Mouse (Mus musculus): Measurements from ENCODE around the gene Slc30a7.

The Slc30a7 gene

DNA sequence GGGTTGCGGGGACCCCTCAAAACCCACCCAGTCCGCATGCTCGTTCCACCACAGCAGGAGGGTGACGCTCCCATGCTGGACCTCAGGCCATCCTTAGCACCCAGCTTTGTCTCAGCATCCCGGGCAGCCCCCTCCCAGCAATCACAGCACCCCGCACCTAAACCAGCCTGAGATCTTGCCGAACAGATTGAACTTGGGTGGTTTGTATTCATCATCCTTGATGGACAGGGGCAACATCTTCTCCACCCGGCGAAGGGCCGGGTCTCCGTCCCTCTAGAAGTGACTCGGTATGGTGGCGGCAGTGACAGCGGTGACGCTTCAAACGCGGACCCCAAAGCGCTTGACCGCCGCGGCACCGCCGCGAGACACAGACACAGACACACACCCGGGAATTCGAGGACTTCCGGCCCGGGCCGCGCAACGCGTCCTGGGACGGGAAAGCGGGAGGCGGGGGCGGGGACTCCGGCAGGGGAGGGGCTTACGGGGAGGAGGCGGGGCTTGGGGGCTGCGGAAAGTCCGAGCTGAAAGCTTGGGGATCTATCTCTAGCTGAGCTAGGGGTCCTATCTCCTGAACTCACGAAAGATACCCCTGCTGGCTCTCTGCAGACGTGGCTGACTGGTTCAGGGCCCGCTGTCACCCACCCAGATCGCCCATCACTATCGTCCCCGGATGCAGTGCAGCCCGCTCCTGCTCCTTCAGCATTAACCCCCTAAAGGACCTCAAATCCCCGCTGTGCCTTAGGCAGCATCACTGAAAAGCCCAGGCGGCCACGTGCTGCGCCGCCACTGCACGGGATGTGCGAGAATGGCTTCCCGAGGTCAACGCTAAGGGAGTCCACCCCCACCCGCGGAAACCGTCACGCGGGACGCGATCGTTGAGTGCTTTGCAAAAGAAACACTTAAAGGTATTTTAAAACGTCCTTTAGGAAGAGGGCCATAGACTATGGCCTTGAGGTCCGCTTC is at the start of gene Slc30a7, which contains the start of gene Extl2:
Gene Slc30a7, minus strand, starts transcription at position 429 of the 963 bp plus-strand sequence.
Gene Extl2, plus strand, starts transcription at position 485 of the 963 bp plus-strand sequence.
- DNase-seq, result peak; percentile 80 to 86

DNA sequence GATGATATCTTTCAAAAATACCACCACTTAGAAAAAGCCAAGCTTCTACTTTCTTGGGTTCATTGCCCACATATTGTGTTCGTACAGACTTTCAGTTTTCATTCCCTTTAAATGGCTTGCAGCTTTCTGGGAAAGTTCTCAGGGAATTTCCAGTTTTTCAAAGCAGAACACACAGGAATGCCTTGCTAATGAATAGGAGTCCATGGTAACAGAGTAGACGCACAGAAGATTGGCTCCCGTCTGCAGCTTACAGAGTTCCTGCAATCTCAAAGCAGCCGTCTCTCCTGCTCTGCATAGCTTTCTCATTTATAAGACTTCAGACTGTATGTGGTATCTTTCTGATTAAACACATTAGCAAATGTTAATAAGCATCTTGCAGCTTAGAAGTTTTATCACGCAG is 39.8 kb upstream of the Slc30a7 start:
- no peak for DNase-seq

DNA sequence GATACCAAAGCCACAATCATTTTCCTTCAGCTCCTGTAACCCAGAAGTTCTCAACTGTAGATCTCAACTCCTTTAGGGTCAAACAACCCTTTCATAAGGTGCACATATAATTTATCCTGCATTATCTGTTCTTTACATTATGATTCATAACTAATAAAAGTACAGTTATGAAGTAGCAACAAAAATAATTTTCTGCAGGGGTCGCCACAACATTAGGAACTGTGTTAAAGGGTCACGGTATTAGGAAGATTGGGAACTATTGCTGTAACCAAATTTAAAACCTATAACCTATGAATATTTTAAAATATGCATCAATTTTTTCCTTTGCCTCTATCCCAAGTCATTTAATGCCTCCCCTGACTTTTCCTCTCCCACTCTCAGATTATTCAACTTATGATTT is 38.8 kb upstream of the Slc30a7 start:
- DNase-seq, result no peak

DNA sequence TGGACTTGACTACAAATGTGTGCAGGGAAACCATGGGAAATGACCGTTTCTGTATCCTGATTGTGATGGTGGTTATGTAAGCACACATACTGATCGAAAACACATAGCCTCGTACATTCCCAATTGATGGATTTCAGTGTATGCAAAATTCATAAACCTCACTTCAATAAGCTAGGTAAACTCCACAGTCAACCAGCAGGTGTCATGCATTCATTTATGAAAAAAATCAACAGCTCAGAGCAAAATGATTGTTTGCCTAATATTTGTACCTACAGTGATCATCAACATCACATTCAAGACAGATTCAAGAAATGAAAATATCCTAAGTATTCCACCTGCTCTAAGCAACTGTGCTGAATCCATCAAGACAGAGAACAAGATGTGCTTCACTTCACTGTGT is 33.6 kb upstream of the Slc30a7 start:
- no peak for DNase-seq

DNA sequence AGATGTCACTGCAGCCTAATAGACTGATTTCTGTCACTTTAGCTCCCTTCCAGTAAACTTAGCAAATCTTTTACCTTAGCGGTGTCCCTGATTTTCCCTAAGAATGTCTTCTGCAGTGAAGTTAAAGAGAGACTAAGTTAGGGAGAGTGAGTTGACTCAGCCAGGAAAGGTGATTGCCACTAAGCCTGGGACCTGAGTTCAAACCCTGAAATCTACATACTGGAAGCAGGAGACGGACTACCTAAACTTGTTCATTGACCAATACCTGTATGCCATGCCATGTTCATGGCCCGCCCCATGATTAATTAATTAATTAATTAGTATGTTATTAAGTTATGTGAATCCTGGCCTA is 26.6 kb upstream of the Slc30a7 start:
- DNase-seq, result peak in 1 of 2 experiments; percentile 7

DNA sequence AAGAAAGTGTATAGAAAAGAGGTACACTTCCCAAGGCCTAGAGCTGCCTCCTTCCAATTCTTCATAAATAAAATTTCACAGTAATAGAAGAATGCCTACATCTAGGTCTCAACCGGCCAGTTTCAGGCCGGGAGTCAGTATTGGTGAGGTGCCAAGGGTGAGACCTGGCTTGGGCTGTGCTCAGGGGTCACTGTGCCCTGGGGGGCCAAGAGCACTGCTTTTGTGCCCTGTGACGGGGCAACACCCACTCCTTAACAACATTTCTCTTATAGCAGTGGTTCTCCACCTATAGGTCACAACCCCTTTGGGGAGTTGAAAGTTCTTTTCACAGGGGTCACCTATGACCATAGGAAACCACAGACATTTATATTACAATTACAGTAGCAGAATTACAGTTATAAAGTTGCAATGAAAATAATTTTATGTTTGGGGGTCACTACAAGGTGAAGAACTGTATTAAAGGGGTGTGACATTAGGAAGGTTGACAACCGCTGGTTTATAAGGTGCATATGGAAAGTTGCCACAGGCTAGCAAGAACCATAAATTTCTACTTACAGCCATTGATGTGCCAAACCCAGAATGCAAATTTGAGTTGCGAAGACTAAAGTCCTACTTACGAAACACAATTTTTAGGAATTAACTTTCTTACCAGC is 26.1 kb upstream of the Slc30a7 start:
- no peak for DNase-seq

DNA sequence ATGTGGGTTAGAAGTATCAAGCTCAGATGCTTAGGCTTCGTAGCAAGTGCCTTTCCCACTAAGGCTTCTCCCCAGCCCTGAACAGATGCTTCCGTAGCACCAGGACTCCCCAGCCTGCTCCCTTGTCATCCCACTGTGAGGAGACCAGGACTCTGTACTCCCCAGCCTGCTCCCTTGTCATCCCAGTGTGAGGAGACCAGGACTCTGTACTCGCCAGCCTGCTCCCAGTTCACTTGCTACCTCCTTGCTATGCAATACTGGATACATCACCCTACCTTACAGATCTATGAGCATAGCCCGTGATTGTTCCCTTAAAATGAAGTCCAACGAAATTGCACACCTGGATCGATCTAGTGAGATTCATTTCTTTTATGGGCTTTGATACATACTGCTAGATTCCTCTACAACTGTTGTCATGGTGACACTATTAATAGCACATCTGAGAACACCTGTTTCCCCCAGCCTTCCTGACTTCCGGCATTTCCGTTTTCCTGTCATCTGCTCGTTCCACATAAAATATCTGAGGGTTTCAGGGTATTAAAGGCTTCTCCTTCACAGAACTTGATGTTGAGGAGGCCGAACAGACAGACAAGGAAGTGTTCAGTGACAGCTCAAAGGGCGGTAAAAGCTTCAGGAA is 23.1 kb upstream of the Slc30a7 start:
- no peak for DNase-seq

DNA sequence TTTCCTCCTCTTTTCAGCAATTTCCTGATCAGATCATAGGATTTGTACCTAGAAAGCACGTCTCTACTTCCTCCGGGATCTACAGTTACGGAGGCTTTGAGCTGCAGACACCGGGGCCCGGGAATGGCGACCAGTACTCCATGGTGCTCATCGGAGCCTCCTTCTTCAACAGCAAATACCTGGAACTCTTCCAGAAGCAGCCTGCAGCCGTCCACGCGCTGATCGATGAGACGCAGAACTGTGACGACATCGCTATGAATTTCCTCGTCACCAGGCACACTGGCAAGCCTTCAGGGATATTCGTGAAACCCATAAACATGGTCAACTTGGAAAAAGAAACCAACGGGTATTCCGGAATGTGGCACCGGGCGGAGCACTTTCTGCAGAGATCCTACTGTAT is 19.8 kb upstream of the Slc30a7 start:
- DNase-seq, result no peak

DNA sequence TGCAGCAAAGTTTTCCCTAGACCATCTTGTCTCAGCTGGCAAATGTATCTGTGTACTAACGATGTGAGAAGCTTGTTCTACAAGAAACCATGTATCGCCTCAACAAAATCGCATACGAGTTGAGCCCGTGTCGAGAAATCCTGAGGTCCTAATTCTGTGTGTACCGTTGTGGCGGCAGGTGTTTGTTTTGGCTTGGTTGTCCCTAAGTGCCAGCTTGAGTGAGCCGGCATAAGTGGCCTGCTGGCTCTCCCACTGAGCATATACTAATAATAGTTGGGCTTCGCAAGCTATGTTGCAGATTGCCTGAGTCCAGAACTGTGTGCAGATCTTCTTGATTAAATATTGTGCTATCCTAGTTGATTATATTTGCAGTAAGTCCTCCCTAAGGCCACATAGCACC is 18.5 kb upstream of the Slc30a7 start:
- peak; percentile 30 to 61 for DNase-seq

DNA sequence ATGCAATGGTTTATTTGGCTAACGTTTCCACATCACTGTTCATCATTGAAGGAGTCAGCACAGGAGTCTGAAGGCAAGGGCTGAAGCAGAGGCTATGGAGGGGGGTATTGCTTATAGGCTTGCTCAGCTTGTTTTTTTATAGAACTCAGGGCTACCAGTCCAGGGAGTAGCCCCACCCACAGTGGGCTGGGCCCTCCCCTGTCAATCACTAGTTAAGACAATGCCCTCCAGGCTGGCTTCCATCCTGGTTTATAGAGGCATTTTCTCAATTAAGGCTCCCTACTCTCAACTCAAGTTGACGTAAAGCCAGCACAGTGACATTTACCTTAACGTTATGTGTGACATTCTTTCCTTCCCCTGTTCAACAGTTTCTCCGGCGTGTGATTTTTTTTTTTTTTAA is 17.5 kb upstream of the Slc30a7 start:
- no peak for DNase-seq

DNA sequence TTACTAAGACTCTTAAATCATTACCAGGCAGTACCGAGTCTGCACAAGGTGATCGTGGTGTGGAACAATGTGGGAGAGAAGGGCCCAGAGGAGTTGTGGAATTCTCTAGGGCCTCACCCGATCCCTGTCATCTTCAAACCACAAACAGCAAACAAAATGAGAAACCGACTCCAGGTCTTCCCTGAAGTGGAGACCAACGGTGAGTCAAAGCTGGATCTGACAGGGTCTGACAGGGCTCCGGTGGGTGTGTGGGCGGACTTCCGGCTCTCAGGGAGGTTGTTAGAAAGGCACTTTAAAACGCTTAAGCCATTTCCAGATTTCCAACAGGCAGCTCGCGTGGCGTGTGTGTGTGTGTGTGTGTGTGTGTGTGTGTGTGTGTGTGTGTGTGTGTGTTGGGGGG is 17.0 kb upstream of the Slc30a7 start:
- no peak for DNase-seq

DNA sequence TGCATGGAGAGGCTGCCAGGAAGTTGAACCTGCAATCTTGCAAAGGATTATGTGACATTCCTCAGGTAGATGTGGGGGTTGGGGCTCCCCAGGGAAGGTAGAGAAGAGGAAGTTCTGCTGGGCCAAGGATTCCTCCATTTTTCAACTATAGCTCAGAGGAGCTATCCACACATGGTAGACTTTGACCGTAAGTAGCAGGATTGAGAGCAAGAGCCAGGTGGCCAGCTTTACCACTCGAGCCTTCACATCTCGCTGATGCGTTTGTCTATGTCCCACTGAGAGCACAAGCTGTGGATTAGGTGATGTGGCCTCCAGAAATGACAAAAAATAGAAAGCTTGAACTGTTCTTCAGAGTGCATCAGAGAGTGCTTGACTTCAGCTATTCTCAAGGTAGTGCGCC is 11.9 kb upstream of the Slc30a7 start:
- DNase-seq, result no peak

DNA sequence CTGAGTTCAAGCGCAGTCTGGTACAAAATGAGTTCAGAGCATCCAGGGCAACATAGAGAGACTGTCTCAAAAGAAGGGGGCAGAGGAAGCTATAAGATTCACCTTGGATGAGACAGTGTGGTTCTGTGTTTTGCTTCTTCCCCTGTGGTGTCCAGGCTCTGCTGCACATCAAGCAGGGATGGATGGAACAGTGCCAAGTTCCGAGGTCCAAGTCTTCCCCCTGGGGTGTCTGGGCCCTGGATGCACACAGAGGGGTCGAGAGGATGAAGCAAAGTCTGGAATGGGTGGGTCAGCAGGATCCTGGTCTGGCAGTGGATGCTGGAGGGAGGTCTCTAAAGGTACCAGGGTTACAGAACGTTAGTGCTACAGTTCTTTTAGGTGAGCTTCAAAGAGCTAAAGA is 11.4 kb upstream of the Slc30a7 start:
- DNase-seq, result no peak

DNA sequence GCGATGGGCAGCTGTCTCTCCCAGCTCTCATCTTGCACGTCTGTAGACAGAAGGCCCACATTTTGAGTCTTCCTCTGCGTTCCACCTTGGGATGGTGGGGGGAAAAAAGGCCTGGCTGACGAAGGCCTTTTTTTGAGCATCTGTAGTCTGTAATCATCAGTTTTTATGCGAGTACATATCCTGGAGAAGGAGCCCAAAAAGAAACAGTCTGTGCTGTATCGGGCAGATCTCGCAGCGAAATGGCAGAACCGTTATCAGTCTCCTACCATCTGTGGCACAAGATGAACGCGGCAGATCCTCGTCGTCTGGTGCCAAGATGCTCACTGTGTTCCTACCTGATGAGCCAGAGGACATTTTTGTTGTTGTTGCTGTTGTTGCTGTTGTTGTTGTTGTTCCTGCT is 8.9 kb upstream of the Slc30a7 start:
- no peak for DNase-seq

DNA sequence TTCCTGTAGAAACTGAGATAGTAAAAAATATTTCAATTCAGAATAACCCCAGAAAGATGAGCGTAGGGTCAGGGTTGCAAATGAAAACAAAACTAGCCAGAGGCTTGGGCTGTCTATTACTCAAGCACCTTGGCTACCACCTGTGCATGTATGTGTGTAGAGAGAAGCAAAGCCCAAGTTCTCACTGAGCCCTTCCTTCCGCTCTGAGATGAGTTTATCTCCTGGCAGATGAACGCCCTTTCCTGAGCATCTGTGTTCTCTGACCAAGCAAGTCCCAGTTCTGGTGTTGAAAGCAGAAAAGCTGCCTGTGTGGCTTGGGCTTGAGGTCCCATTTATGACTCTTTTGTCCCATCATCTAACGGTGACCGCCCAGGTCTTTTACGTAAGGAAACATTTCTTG is 7.7 kb upstream of the Slc30a7 start:
- no peak for DNase-seq

DNA sequence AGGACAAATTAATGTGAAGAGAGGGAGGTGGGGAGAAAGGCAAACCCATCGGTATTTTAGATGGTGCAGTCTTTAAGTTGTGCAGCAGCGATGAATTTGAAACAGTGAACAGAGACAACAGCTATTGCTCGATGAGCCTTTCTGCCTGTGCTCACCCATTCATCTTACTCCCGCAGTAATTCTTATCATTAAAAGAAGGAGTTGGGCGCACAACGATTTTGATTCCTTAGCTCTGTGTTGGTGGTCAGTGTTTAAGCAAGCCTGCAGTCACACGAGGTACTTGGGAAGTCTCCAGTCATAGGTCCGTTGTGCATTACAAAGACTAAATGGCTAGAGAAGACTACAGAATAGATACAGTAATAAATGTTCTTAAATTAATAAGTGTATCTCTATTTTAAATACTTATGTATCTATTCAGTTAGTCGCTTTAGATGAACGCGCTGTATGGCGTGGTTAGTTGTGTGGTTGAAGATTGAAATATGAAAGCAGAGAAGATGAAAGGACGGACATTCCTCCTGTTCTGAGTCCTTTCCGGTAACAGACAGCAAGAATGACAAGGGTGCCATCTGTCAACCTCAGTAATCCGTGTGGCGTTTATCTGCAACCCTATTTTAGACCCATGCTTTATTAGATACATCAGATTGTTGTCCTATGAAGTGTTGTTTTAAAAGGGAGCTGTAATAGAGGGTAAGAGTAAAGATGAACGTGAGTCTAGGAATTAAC is 2.6 kb upstream of the Slc30a7 start:
- no peak for DNase-seq

DNA sequence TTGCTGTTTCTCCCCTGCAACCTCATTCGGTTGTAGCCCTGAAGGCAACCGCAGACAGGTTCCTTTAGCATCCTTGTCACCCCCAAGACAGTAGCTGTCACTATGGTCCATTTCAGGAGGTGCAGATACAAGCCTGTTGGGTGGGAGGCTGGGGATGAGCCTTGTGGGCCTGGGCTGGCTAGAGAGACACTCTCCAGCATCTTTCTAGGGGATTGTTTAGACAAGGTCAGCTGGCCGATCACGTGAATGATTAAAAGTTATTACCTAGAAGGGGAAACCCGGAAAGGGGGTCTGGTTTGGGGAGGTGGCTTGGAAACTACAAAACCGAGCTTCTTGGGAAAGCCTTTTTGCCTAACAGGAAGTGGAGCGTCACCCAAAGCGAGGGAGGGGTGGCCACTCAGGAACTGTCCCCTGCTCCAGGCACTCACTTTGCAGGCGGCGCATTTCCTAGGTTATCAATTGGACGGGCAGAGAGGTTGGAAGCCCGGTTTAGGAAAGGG is 785 bp upstream of the Slc30a7 start:
- DNase-seq, result peak; percentile 77 to 81

DNA sequence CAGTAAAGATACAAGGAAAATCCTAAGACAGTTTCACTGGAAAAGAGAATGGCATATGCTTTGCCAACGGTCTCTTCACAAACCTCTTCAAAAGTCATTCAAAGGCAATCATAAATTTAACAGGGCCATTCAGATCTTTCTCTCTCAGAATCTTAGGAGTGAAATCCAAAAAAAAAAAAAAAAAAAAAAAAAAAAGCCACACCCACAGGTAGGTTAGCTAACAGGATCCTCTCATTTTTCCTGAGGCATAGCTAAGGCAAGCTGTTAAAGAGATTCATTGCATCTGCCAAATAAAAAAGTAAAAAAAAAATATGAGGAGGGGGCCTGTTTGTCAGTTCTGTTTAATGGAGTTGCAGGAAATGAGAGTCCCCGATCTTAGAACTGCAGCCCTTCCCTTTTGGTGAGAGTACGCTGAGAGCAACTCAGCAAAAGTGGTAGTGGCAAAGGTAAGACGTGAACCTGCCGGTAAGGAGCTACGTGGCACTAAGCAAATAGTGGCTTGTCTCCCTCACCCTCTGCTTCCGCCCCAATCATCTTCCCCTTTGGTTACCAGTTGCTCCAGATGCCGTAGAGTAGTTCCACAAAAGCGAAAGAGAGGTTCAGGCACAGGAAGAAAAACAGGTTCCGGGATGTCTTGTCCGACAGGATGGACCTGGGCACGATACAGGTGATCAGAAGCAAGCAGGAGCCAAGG is 775 bp downstream of the Slc30a7 start:
- peak; percentile 30 to 61 for DNase-seq

DNA sequence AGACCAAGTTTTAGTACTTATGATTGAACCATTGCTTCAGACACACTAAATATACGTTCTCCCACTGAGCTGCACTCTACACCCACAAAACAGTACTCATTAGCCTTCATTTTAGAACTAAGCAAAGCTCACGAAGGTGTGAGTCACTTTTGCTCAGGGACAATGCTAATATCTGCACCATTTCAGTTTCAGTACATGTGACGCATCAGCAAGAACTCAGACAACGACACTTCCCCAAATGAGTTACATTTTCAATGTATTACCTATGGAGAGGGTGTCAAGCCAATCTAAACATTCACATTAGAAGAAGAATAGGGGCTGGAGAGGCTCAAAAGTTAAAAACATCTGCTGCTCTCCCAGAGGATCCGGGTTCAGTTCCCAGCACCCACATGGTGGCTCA is 10.3 kb downstream of the Slc30a7 start:
- no peak for DNase-seq

DNA sequence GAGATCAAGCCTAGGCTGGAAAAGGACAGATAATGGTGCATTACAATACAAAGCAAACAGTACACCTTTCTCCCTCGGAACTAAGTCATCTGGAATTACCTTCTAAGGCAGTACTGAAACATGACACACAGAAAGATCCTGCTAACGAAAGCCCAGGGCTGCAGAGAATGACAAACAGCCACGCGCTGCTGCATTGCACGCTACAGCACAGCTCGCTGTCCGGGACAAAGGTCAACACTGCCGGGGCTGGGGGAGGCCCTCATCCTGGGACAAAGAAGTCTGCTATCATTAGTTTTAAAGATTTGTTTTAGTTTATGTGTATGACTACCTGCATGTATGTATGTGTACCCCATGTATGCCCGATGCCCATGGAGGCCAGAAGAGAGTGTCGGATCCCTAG is 14.2 kb downstream of the Slc30a7 start:
- DNase-seq, result no peak

DNA sequence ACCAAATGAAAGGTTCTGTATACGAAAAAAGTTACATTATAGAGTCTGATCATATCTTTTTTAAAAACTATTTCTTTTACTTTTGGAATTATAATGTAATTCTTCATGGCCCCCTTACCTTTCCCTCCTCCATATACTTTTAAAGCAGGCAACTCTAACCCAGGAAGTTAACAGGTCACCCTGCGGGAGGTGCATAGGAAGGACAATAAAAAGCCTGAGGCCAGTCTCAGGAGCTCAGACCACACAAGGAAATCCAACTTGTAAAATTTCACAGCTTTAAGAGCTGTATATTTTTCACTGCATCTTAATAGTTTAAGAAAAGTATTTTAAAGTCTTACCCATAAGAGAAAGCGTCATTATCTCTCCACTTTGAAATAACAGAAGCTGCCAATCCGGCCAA is 14.6 kb downstream of the Slc30a7 start:
- DNase-seq, result no peak

DNA sequence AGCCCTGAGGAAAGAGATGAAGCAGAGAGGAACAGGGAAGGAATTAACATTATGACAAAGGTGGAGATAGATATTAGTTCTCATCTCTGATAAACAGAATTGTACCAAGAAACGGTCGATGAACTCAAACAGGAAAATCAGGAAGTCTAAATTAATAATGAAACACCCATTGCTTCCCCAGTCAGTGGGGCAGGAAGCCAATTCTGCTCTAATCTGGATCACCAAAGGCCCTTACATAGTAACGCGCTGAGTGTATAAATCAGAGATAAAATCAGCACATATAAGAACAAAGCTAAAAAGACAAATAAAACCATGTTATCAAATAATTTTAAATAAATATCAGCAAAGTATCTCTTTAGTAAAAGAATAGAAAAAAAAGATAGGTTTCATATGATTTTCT is 15.1 kb downstream of the Slc30a7 start:
- DNase-seq, result peak in 1 of 2 experiments; percentile 38

All from lung, adult 18-20 months (tissue).